Mouse (Mus musculus): Measurements from ENCODE around the gene Spg11. TPM values are rescaled to one million over a fixed set of nuclear protein-coding genes. Genes with fewer than 3 reads are reported as not detected.

Gene Spg11
- polyA plus RNA-seq (2012; rRNA removed) = 11.4 and 13.6 TPM in 2 replicates
- polyA plus RNA-seq (2014; fragmentation: Nextera tagmentation; extraction: Ambion mirVana) = 8.7 and 10.5 TPM in 2 replicates

DNA sequence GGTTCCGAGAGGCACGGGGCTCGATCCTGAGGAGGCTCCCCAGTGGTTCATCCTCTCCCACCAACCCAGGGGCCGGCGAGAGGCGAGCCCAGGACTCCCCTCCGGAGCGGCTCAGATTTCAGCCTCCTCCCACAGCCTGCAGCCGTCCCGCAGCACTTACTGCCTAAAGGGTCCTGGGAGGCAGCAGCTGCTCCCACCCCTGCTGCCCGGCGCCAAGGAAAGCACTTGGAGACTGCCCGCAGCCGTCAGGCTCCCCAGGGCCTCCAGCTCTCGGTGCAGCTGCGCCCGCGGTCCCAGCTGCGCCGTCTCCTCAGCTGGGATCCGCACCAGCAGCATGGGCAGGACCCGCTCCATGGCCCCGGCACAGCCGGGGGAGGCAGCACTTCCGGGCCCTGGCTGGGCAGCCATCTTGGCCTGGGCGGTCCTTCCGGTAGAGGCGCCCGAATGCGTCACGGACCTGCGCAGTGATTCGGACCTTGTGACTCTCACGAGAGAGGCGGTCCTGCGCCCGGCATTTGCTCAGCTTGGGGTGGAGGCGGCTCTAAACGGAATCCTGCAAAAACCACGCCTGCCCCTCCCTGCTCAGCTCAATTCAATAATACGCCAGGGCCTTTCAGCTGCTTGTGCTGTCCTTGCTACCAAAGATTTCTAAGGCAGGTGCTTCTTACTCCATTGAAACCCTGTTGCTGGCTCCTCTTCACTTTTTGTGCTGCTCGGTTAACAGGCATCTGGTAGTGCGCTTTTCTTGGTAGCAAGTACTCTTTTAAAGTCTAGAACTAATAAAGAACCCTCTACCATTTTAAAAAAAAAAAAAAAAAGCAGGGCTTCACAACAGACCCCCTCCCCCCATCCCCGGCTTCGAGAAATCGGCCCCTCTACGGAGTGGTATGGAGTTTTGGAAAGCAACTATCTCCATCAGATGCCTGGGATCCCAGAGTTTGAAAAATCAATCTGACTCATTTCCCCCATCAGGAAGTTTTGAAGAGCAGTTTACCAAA, at the start of gene Spg11:
Spg11 (minus strand) TSS at position 426 of the 998 bp plus-strand sequence.
- Histone ChIP-seq H3K36me3 (ENCODE audit: control insufficient read depth, insufficient read depth, low read length) (peaks cover 3% of the 10 kb centered on the region; the same call in 1 of the 2 replicates), H3K4me3 (replicated peaks; ENCODE audit: low read length) (peak within 1 kb of the TSS; percentile 69), H3K9ac (ENCODE audit: low read depth, low read length, severe bottlenecking) (peak within 1 kb of the TSS; percentile 90), H3K4me1 (ENCODE audit: control insufficient read depth, insufficient read depth, low read length) (peaks cover 6% of the 10 kb centered on the region; the same call in 1 of the 2 replicates), H3K27me3 (ENCODE audit: control insufficient read depth, insufficient read depth, low read length) (no peaks in the 10 kb centered on the region), H3K9me3 (ENCODE audit: control insufficient read depth, low read length) (no peaks in the 10 kb centered on the region), H3K27ac (replicated peaks; ENCODE audit: low read depth, low read length) (peak within 1 kb of the TSS; percentile 96), H3K4me2 (replicated peaks; ENCODE audit: low read depth, low read length, severe bottlenecking) (peak within 1 kb of the TSS; percentile 68)
- ATAC-seq (ENCODE audit: low FRiP score, low read depth) (peak; percentile 99), DNase-seq (ENCODE audit: low spot score) (peak; percentile 98)
- TF ChIP-seq POLR2A (IDR thresholded peaks at IDR 0.05; ENCODE audit: borderline replicate concordance, extremely low read depth, insufficient read depth, insufficient read length) = peak; percentile 99
- 1% methylated on average over 43 of the region's 47 CpGs for WGBS

DNA sequence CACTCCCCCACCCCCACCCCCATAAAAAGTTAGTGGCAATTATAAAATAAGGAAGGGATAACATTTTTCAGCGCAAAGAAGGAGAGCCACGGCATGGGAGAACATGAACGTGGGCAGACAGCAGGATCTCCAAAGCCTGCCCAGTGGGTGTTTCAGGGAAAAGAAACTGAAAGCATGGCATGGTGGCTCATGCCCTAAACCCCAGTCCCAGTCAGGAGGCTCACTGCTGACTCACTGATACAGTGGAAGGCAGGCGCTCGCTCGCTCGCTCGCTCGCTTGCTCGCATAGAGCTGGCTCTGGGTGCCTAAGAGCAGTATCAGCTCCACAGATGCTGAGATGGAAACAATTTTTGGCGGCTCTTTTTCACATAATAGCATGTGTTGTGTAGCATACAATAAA, 46.1 kb upstream of the Spg11 start:
- H3K27ac ChIP-seq (replicated peaks; ENCODE audit: low read depth, low read length) = peak overlapping the region; percentile 29; the same call in 1 of the 2 replicates

DNA sequence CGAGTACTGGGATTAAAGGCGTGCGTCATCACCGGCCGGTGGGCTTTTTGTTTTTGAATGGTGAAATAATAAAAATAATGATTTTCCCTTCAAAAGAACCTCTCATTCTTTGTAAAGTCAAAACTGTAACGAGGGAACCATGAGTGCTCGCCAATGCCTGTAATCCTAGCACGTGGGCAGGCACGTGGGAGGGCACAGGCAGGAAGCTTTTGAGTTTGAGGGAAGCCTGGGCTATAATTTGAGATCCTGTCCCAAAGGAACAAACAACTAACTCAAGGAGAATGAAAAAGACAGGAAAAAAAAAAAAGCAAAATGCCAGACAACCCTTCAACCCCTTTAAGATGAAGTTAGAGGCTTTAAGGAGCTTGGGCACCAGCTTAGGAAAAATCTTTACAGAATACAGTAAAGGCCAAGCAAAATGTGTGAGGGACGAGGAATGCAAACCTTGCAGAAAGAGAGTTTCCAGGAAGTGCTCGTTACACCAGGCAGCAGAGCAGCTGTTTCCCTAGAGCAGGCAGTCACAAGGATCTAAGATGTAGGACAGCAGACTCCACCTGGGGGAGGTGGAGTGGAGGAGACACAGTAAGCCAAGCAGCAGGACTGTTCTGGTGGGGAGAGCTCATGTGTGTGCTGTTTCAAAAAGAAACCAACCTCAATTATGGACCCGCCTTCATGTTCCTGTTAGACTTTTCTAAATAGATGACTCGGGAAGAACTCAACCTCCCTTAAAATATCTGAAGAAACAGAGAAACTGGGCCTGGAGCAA, 45.4 kb upstream of the Spg11 start:
- 0 out of 2 replicates have a peak, but pooled peaks cover 4% of the 10 kb centered on the region for H3K4me1 ChIP-seq (ENCODE audit: control insufficient read depth, insufficient read depth, low read length)
- no peak overlapping the region for H3K4me3 ChIP-seq (replicated peaks; ENCODE audit: low read length)
- WGBS = 61% methylated on average over 13 of the region's 13 CpGs
- H3K27me3 ChIP-seq (ENCODE audit: control insufficient read depth, insufficient read depth, low read length) = no peaks in the 10 kb centered on the region
- no peaks in the 10 kb centered on the region for H3K9me3 ChIP-seq (ENCODE audit: control insufficient read depth, low read length)
- no peak overlapping the region for H3K4me2 ChIP-seq (replicated peaks; ENCODE audit: low read depth, low read length, severe bottlenecking)
- no peak for DNase-seq (ENCODE audit: low spot score)
- no peak for ATAC-seq (ENCODE audit: low FRiP score, low read depth)
- no peak overlapping the region for H3K9ac ChIP-seq (ENCODE audit: low read depth, low read length, severe bottlenecking)
- no peak for TF ChIP-seq POLR2A (IDR thresholded peaks at IDR 0.05; ENCODE audit: borderline replicate concordance, extremely low read depth, insufficient read depth, insufficient read length)
- H3K36me3 ChIP-seq (ENCODE audit: control insufficient read depth, insufficient read depth, low read length) = no peaks in the 10 kb centered on the region
- no peak overlapping the region for H3K27ac ChIP-seq (replicated peaks; ENCODE audit: low read depth, low read length)

More for the DNA sequence above, 46.1 kb upstream of the Spg11 start:
- no peak overlapping the region for H3K9ac ChIP-seq (ENCODE audit: low read depth, low read length, severe bottlenecking)
- WGBS = 73% methylated on average over 11 of the region's 11 CpGs
- no peak overlapping the region for H3K4me3 ChIP-seq (replicated peaks; ENCODE audit: low read length)
- TF ChIP-seq POLR2A (IDR thresholded peaks at IDR 0.05; ENCODE audit: borderline replicate concordance, extremely low read depth, insufficient read depth, insufficient read length) = no peak
- H3K36me3 ChIP-seq (ENCODE audit: control insufficient read depth, insufficient read depth, low read length) = no peaks in the 10 kb centered on the region
- no peak overlapping the region for H3K4me2 ChIP-seq (replicated peaks; ENCODE audit: low read depth, low read length, severe bottlenecking)
- DNase-seq (ENCODE audit: low spot score) (no peak), ATAC-seq (ENCODE audit: low FRiP score, low read depth) (no peak)
- H3K4me1 ChIP-seq (ENCODE audit: control insufficient read depth, insufficient read depth, low read length) = 0 out of 2 replicates have a peak, but pooled peaks cover 4% of the 10 kb centered on the region
- no peaks in the 10 kb centered on the region for H3K27me3 ChIP-seq (ENCODE audit: control insufficient read depth, insufficient read depth, low read length)
- no peaks in the 10 kb centered on the region for H3K9me3 ChIP-seq (ENCODE audit: control insufficient read depth, low read length)

DNA sequence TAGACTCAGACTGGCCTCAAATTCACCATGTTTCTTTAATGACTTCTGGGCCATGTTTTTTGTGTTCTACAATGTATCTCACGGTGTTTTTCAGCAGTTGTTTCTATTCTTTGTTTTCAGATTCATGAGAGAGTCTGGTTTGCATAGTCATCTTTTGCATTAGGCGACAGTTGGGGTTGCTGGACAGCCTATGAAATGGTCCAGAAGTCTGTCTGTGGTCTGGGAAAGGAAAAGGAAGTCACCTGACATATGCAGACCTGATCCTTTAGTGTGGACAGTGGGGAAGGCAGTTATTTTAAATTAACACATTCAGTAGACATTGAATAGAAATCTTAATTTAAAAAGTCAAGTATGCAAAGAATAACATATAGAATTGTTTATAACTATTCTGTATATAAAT, 44.3 kb upstream of the Spg11 start:
- TF ChIP-seq POLR2A (IDR thresholded peaks at IDR 0.05; ENCODE audit: borderline replicate concordance, extremely low read depth, insufficient read depth, insufficient read length) = no peak
- no peak for DNase-seq (ENCODE audit: low spot score)
- Histone ChIP-seq H3K9ac (ENCODE audit: low read depth, low read length, severe bottlenecking) (no peak overlapping the region), H3K27me3 (ENCODE audit: control insufficient read depth, insufficient read depth, low read length) (no peaks in the 10 kb centered on the region), H3K4me3 (replicated peaks; ENCODE audit: low read length) (no peak overlapping the region), H3K4me2 (replicated peaks; ENCODE audit: low read depth, low read length, severe bottlenecking) (no peak overlapping the region), H3K4me1 (ENCODE audit: control insufficient read depth, insufficient read depth, low read length) (0 out of 2 replicates have a peak, but pooled peaks cover 4% of the 10 kb centered on the region), H3K36me3 (ENCODE audit: control insufficient read depth, insufficient read depth, low read length) (no peaks in the 10 kb centered on the region), H3K9me3 (ENCODE audit: control insufficient read depth, low read length) (no peaks in the 10 kb centered on the region), H3K27ac (replicated peaks; ENCODE audit: low read depth, low read length) (no peak overlapping the region)
- ATAC-seq (ENCODE audit: low FRiP score, low read depth) = no peak
- WGBS = 84% methylated on average over 2 of the region's 2 CpGs

DNA sequence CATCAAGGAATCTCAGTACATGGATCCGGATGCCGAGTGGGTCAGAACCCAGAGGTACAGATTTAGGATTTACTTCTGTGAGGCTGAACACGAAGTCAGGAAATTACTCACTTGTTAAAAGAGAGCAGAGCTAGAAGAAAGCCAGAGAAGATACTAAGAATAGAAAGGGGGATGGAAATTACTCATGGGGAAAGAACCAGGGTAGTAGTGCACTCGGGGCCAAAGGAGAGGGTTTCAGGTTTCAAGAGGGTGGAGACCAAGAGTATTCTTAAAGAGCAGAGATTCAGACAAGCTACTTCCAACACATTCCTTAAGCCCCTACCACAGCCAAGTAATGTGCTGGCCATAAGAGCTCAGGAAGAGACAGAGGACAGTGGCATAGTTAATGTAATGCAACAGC, 43.4 kb upstream of the Spg11 start:
- no peak for ATAC-seq (ENCODE audit: low FRiP score, low read depth)
- no peak for DNase-seq (ENCODE audit: low spot score)

More for the DNA sequence above, 43.4 kb upstream of the Spg11 start:
- TF ChIP-seq POLR2A (IDR thresholded peaks at IDR 0.05; ENCODE audit: borderline replicate concordance, extremely low read depth, insufficient read depth, insufficient read length) = no peak
- no peaks in the 10 kb centered on the region for H3K36me3 ChIP-seq (ENCODE audit: control insufficient read depth, insufficient read depth, low read length)
- no peaks in the 10 kb centered on the region for H3K9me3 ChIP-seq (ENCODE audit: control insufficient read depth, low read length)
- H3K27me3 ChIP-seq (ENCODE audit: control insufficient read depth, insufficient read depth, low read length) = no peaks in the 10 kb centered on the region
- 0 out of 2 replicates have a peak, but pooled peaks cover 4% of the 10 kb centered on the region for H3K4me1 ChIP-seq (ENCODE audit: control insufficient read depth, insufficient read depth, low read length)
- no peak overlapping the region for H3K4me2 ChIP-seq (replicated peaks; ENCODE audit: low read depth, low read length, severe bottlenecking)
- 46% methylated on average over 4 of the region's 4 CpGs for WGBS
- H3K27ac ChIP-seq (replicated peaks; ENCODE audit: low read depth, low read length) = no peak overlapping the region
- no peak overlapping the region for H3K4me3 ChIP-seq (replicated peaks; ENCODE audit: low read length)
- H3K9ac ChIP-seq (ENCODE audit: low read depth, low read length, severe bottlenecking) = no peak overlapping the region
